Mouse (Mus musculus) liver, embryonic 14.5 days (tissue): ENCODE measurements around the gene Hist1h2aa. TPM values are rescaled to one million over a fixed set of nuclear protein-coding genes. Genes with fewer than 3 reads are reported as not detected.

ENCODE experiments used
- ATAC-seq: fragments of 200-750 bp; cut with Nextera tagmentation; 2 replicates; pipeline ENCODE4 v1.8.0; 2017; ENCODE audit warnings: moderate number of reproducible peaks, mild to moderate bottlenecking, moderate library complexity; ENCODE audit not compliant: insufficient read depth
- DNase-seq, 3 experiments: peaks; one replicate each; pipeline ENCODE4 v3.0.0-alpha.2; 2012 to 2013; ENCODE audit warnings: low read depth in 3 of 3, low spot score in 3 of 3
- H3K27ac ChIP-seq: fragments of 300-500 bp; sonication (generic); 2 replicates; pipeline ENCODE4 v1.5.1; 2014; ENCODE audit warnings: moderate library complexity, mild to moderate bottlenecking, control low read depth, inconsistent platforms
- H3K27me3 ChIP-seq: fragments of 300-500 bp; sonication (generic); 2 replicates; pipeline ENCODE4 v1.6.1; 2014; ENCODE audit warnings: mild to moderate bottlenecking, low read length, moderate library complexity; ENCODE audit not compliant: control insufficient read depth, insufficient read depth
- H3K36me3 ChIP-seq: fragments of 300-500 bp; sonication (generic); replicated peaks from 2 replicates; pipeline ENCODE4 v1.6.1; 2014; ENCODE audit warnings: low read depth; ENCODE audit not compliant: control insufficient read depth, insufficient read depth
- H3K4me1 ChIP-seq, 2 experiments: fragments of 200-500 bp in 1 of 2; fragments of 300-500 bp in 1 of 2; sonication (generic) in 1 of 2; replicated peaks; 2 replicates each; pipeline ENCODE4 v1.6.1; 2012 to 2014; ENCODE audit warnings: antibody characterized with exemption in 1 of 2, inconsistent platforms in 1 of 2, low read length in 1 of 2; ENCODE audit not compliant: control insufficient read depth in 2 of 2, insufficient read depth in 2 of 2
- H3K4me2 ChIP-seq: fragments of 300-500 bp; sonication (generic); 2 replicates; pipeline ENCODE4 v1.6.1; 2014; ENCODE audit warnings: low read depth, mild to moderate bottlenecking, control low read depth, moderate library complexity
- H3K4me3 ChIP-seq, 2 experiments: fragments of 200-500 bp in 1 of 2; fragments of 300-500 bp in 1 of 2; sonication (generic) in 1 of 2; 2 replicates each; pipeline ENCODE4 v1.5.1; 2012 to 2014; ENCODE audit warnings: low read depth in 2 of 2, low read length in 2 of 2, mild to moderate bottlenecking in 2 of 2, control low read depth in 1 of 2, inconsistent platforms in 1 of 2, moderate library complexity in 1 of 2; ENCODE audit not compliant: insufficient read depth in 1 of 2
- H3K9ac ChIP-seq: fragments of 300-500 bp; sonication (generic); replicated peaks from 2 replicates; pipeline ENCODE4 v1.6.1; 2014; ENCODE audit warnings: mild to moderate bottlenecking, control low read depth, moderate library complexity
- H3K9me3 ChIP-seq: fragments of 300-500 bp; sonication (generic); 2 replicates; pipeline ENCODE4 v1.6.1; 2016; ENCODE audit warnings: low read length, mixed read lengths; ENCODE audit not compliant: control insufficient read depth
- CTCF ChIP-seq: IDR thresholded peaks from 2 replicates; pipeline ENCODE4 v1.5.1; 2016; ENCODE audit warnings: antibody characterized with exemption, low read depth, control low read depth
- EP300 ChIP-seq: IDR thresholded peaks from 2 replicates; pipeline ENCODE4 v1.6.1; 2016; ENCODE audit warnings: antibody characterized with exemption, low read depth
- WGBS: fragments of 180-500 bp; shearing (Covaris S2); extraction: QIAGEN DNeasy Blood & Tissue Kit; methylation state at CpG from one replicate; pipeline ENCODE4 v1.1.7; 2014; ENCODE audit not compliant: insufficient replicate concordance; 5-methylcytosine and 5-hydroxymethylcytosine counted together
- polyA plus RNA-seq, 2 experiments: library from polyadenylated mRNA; depleted of rRNA in 1 of 2; stranded (reverse) in 1 of 2; unstranded in 1 of 2; fragments of >200 nt; fragmentation: Nextera tagmentation in 1 of 2; extraction: Ambion mirVana in 1 of 2; gene quantifications; 2 replicates each; pipeline versions ENCODE4 v1.2.1 to v1.2.3; 2012 to 2014

The Hist1h2aa gene
- polyA plus RNA-seq, 2 experiments, result not detected

DNA sequence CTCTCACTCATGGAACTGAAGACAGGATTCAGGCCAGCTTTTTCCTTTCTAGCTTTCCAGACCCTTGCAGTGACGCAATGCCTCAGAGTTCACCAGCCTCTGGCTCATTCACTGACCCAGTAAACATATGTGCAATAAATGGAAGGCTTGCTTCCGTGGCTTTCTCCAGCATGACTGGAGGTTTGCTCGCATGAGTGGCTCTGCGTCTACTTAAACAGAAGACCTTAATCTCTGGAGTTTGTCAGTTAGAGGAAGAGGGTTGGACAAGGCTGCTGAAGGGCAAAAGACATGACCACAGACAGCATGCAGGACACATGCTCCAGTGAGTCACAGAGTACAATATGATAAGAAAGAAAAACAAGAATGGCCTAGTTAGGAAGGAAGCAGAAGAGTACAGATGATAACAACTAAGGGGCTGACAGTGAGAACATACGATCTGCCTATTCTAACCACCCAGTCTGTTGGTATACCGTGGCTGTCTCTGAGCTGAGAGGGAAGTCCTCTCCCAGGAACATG lies 20.4 kb upstream of the Hist1h2aa start:
- 4% methylated on average over 6 of the region's 6 CpGs for WGBS
- no peak for TF ChIP-seq CTCF
- peak; percentile 66 for TF ChIP-seq EP300
- no peaks in the 10 kb centered on the region for H3K9me3 ChIP-seq
- H3K9ac ChIP-seq, result no peak overlapping the region; the same call in 1 of the 2 replicates
- DNase-seq, result peak in 2 of 3 experiments; percentile 23 to 32
- H3K27me3 ChIP-seq, result no peaks in the 10 kb centered on the region
- no peaks in the 10 kb centered on the region for H3K36me3 ChIP-seq
- no peak overlapping the region for H3K4me3 ChIP-seq
- peak overlapping the region; percentile 14; the same call in 1 of the 2 replicates for H3K27ac ChIP-seq
- H3K4me2 ChIP-seq, result no peak overlapping the region
- peak; percentile 77 for ATAC-seq
- peaks cover 11 to 34% of the 10 kb centered on the region in 2 experiments; a peak in 2 of 4 replicates for H3K4me1 ChIP-seq

DNA sequence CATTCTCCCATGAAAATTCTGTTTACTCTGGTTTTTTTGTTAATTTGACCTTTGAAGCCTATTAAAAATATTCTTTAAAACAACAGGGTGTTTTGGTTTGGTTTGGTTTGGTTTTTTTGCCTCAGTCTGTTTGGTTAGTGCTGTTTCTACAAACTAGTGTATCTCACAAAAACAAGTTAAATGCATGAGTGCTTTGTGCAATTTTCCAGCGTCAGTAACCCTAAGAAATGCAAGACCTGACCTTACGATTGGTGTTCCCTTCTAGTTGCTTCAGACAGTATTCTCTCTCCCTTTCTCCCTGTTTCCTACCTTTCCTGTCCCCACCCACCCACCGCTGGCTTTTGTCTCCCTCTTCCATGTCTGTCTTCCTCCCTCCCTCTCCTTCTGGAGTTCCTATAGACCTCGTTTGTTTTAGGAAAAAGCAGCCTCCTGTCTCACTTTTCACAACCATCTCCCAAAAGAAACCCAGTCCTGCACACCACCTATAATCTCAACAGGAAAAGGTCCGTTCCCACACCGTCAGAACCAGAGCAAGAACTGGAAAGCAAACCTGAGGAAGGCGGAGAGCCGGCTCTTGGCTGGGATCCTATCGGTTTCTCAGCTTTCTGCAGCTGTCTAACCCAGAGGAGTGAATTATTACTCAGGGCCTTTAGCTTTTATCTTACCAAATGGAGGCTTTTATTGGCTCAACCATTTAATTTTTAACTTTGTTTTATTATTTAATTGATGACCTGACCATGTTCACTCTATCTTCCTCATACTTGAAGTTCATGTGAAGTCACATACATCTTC lies 19.7 kb upstream of the Hist1h2aa start, which contains the start of gene Slc17a4:
TSS of gene Slc17a4 (minus strand) at position 634 of the 792 bp plus-strand sequence.
- TF ChIP-seq EP300 (no peak), CTCF (no peak)
- no peaks in the 10 kb centered on the region for H3K36me3 ChIP-seq
- ATAC-seq, result no peak
- 34% methylated on average over 9 of the region's 9 CpGs for whole genome bisulfite sequencing
- no peak within 1 kb of the TSS for H3K4me2 ChIP-seq
- H3K9ac ChIP-seq, result no peak within 1 kb of the TSS; the same call in 1 of the 2 replicates
- H3K4me3 ChIP-seq, result no peak within 1 kb of the TSS
- no peaks in the 10 kb centered on the region for H3K27me3 ChIP-seq
- peak within 1 kb of the TSS; percentile 14; the same call in 1 of the 2 replicates for H3K27ac ChIP-seq
- H3K9me3 ChIP-seq, result no peaks in the 10 kb centered on the region
- peaks cover 11 to 34% of the 10 kb centered on the region in 2 experiments; a peak in 2 of 4 replicates for H3K4me1 ChIP-seq
- DNase-seq, result no peak

DNA sequence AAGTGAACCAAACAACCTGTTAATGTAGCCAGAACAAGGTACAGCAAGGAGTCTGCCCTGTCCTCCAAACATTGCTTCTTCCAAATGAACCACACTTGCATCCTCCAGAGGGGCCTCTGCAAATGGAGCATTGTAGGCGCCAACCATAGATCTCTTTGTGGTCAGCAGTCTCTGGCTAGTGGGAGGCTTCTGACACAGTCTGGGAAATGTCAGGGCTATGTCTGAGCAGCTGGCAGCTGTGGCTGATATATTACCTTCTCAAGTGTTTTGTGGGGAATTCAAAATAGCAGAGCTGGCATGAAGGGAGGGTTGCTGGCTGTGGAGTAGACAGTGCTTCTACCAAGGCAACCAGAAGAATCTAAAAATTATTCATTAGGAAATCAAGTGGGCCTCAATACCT lies 18.1 kb upstream of the Hist1h2aa start:
- peaks cover 11 to 28% of the 10 kb centered on the region in 2 experiments; a peak in 2 of 4 replicates for H3K4me1 ChIP-seq
- TF ChIP-seq CTCF (no peak), EP300 (no peak)

DNA sequence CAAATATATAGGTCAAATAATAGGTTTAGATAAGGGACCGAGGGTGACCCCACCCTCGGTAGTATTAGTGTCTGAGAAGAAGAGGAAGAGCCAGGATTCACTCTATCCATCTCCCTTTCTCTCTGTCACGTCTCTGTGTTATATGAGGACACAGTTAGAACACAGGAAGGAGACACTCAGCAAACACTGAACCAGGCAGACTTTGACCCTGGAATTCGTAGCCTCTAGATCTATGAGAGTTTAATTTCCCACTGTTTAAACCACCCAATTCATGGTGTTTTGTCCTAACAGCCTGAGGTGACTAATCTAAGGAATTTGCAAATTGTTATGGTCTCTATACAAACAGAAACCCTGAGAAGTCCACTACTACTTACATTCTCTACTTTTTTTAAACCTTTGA lies 16.6 kb upstream of the Hist1h2aa start:
- no peak for ATAC-seq

More for the DNA sequence above, 18.1 kb upstream of the Hist1h2aa start:
- no peak overlapping the region for H3K4me2 ChIP-seq
- H3K27ac ChIP-seq, result no peak overlapping the region
- 52% methylated on average over 1 of the region's 1 CpGs for WGBS
- no peaks in the 10 kb centered on the region for H3K27me3 ChIP-seq
- no peaks in the 10 kb centered on the region for H3K36me3 ChIP-seq
- ATAC-seq (no peak), DNase-seq (no peak)
- H3K4me3 ChIP-seq, result no peak overlapping the region
- H3K9ac ChIP-seq, result no peak overlapping the region
- H3K9me3 ChIP-seq, result no peaks in the 10 kb centered on the region

DNA sequence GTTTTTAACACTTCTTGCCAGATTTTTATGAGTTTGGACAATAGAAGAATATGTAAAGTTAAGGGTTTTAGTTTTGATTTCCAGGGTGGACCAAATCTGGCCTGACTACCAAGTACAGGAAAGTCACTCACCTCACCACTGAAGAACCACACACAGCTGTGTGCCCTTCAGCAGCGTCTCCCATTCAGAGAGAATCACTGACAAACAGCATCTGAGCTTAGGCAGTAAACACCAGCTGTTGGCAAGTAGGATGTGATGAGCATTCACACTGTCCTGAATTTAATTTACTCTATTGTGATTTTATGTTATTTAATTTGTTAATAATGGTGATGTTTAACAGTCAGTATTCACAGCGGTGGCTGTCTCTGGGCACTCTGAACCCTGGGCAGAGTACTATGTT lies 8.5 kb upstream of the Hist1h2aa start:
- DNase-seq (no peak), ATAC-seq (no peak)
- TF ChIP-seq EP300 (no peak), CTCF (no peak)
- no peak overlapping the region for H3K4me3 ChIP-seq
- no peaks in the 10 kb centered on the region; a peak in 1 of 4 replicates for H3K4me1 ChIP-seq
- H3K27me3 ChIP-seq, result no peaks in the 10 kb centered on the region
- no peak overlapping the region for H3K27ac ChIP-seq
- no peaks in the 10 kb centered on the region for H3K9me3 ChIP-seq
- no peak overlapping the region for H3K4me2 ChIP-seq
- H3K9ac ChIP-seq, result no peak overlapping the region
- H3K36me3 ChIP-seq, result no peaks in the 10 kb centered on the region
- WGBS, result 51% methylated on average over 2 of the region's 2 CpGs

More for the DNA sequence above, 16.6 kb upstream of the Hist1h2aa start:
- peaks cover 11 to 28% of the 10 kb centered on the region in 2 experiments; a peak in 2 of 4 replicates for H3K4me1 ChIP-seq
- 19% methylated on average over 4 of the region's 4 CpGs for WGBS
- H3K27ac ChIP-seq, result no peak overlapping the region
- no peak for DNase-seq
- no peak for TF ChIP-seq CTCF
- TF ChIP-seq EP300, result no peak
- H3K4me3 ChIP-seq, result no peak overlapping the region
- H3K36me3 ChIP-seq, result no peaks in the 10 kb centered on the region
- H3K9ac ChIP-seq, result no peak overlapping the region
- H3K27me3 ChIP-seq, result no peaks in the 10 kb centered on the region
- H3K9me3 ChIP-seq, result no peaks in the 10 kb centered on the region
- no peak overlapping the region for H3K4me2 ChIP-seq
